Mouse (Mus musculus): ENCODE results near the gene Ubqln4. TPM values are rescaled to one million over a fixed set of nuclear protein-coding genes. Genes with fewer than 3 reads are reported as not detected.

Ubqln4 gene
- total and polyA plus RNA-seq, 3 experiments: 43.6 to 171 (median 83.0) TPM

DNA sequence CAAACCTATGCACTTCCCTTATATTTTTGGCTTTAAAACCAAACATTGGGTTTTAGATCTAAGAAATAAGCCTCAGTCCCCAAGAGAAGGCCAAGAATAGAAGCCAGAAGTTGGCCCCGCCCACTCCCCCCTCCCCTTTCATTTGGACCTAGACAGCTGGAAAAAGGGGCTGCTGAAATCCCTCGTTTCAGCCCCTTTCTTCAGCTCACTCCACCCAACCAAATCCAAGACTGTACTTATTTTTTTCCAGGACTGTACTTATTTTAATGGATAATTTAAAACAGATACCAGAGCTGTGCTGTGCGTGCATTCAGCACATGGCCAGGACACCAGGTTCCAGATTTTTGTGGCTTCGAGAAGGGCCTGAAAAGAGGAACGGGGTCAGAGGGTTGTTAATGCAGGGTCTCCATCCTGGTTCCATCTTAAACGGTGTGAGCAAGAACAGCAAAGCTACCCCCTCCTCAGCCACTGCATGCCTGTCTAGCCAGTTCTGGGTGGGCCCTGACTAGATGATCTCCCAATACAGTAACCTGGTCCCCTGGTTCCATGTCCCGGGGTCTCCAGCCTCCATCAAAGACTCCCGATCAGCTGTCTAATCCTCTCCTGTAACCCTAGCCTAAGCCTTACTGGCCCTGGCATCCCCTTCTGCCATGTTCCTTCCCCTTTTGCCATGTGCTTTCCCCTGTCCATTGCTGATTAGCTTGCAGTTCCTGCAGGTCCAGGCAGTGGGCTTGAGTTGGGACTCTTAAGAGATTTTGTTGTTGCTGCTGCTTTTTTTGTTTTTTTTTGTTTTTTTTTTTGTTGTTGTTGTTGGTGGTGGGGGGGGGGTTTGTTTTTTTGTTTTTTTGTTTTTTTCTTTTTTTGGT lies 49.4 kb upstream of the Ubqln4 start (continued):
- TF ChIP-seq TAL1 (IDR thresholded peaks at IDR 0.05; ENCODE audit: low read length): peak; percentile 69

DNA sequence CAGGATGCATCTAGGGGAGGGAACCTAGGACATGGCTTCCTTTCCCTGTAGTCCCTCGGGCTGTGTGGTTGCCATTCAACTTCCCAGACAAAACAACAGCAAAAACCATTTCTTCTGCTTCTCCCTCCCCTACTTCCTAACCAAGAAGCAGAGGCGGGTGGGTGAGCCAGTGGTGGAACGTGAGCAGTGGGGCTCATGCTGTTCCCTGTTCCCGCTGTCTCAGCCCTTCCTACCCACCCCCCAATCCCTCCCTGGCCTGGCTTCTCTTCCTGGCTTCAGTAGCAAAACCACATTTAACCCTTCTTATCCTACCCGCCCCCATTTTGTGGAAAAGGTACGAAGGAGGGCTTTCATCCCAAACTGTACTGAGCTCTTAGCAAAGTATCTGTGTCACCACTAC lies 48.5 kb upstream of the Ubqln4 start:
- H3K9me3 ChIP-seq (replicated peaks; ENCODE audit: insufficient read depth, low read length): no peaks in the 10 kb centered on the region
- H3K79me2 ChIP-seq (ENCODE audit: control insufficient read depth, insufficient read depth, low read length, poor library complexity): peaks cover 27% of the 10 kb centered on the region
- no peak overlapping the region for H3K27ac ChIP-seq (ENCODE audit: control insufficient read depth, low read depth, low read length)
- H3K36me3 ChIP-seq (ENCODE audit: control insufficient read depth in 1 of 2, insufficient read depth in 2 of 2, low read length in 2 of 2): peaks cover 0 to 36% of the 10 kb centered on the region in 2 experiments; a peak in 2 of 4 replicates
- no peaks in the 10 kb centered on the region for H3K27me3 ChIP-seq (ENCODE audit: control insufficient read depth in 1 of 2, insufficient read depth in 2 of 2, low read length in 2 of 2)
- no peak overlapping the region for H3K9ac ChIP-seq (ENCODE audit: control insufficient read depth, low read depth, low read length, poor library complexity, severe bottlenecking)
- H3K4me1 ChIP-seq (ENCODE audit: control insufficient read depth in 1 of 2, insufficient read depth in 2 of 2, low read length in 2 of 2): peaks cover 9 to 51% of the 10 kb centered on the region in 2 experiments
- no peak for DNase-seq (ENCODE audit: low read depth, low spot score)
- TF ChIP-seq USF1 (IDR thresholded peaks at IDR 0.05; ENCODE audit: low read depth, low read length) (no peak), TBP (IDR thresholded peaks at IDR 0.05; ENCODE audit: low read depth, low read length) (no peak), MAX (IDR thresholded peaks at IDR 0.05; ENCODE audit: low read length) (no peak), CHD2 (IDR thresholded peaks at IDR 0.05; ENCODE audit: low read length) (no peak), BHLHE40 (IDR thresholded peaks at IDR 0.05; ENCODE audit: borderline replicate concordance, low read depth, low read length) (no peak), RCOR1 (IDR thresholded peaks at IDR 0.05; ENCODE audit: low read depth, low read length) (no peak), KAT2A (conservative IDR thresholded peaks at IDR 0.05; ENCODE audit: low read depth, low read length) (no peak), JUND (IDR thresholded peaks at IDR 0.05; ENCODE audit: low read depth, low read length) (no peak), SMC3 (IDR thresholded peaks at IDR 0.05; ENCODE audit: low read depth, low read length) (no peak), NRF1 (IDR thresholded peaks at IDR 0.05; ENCODE audit: insufficient read depth, low read depth, low read length, poor library complexity, severe bottlenecking) (no peak), GATA1 (IDR thresholded peaks at IDR 0.05; ENCODE audit: low read depth, low read length) (no peak), POLR2AphosphoS5 (IDR thresholded peaks at IDR 0.05; ENCODE audit: borderline replicate concordance, low read depth, low read length) (no peak), ZNF384 (IDR thresholded peaks at IDR 0.05; ENCODE audit: low read depth, low read length) (no peak), UBTF (IDR thresholded peaks at IDR 0.05; ENCODE audit: borderline replicate concordance, insufficient read depth, low read depth, low read length) (no peak)
- H3K4me3 ChIP-seq (ENCODE audit: control insufficient read depth in 1 of 2, insufficient read depth in 1 of 2, low read depth in 2 of 2, low read length in 2 of 2): no peak overlapping the region

- no peak for DNase-seq (ENCODE audit: low read depth, low spot score)
- Histone ChIP-seq H3K36me3 (ENCODE audit: control insufficient read depth in 1 of 2, insufficient read depth in 2 of 2, low read length in 2 of 2) (peaks cover 0 to 37% of the 10 kb centered on the region in 2 experiments; a peak in 2 of 4 replicates), H3K4me3 (ENCODE audit: control insufficient read depth in 1 of 2, insufficient read depth in 1 of 2, low read depth in 2 of 2, low read length in 2 of 2) (no peak overlapping the region), H3K27me3 (ENCODE audit: control insufficient read depth in 1 of 2, insufficient read depth in 2 of 2, low read length in 2 of 2) (no peaks in the 10 kb centered on the region), H3K27ac (ENCODE audit: control insufficient read depth, low read depth, low read length) (no peak overlapping the region), H3K4me1 (ENCODE audit: control insufficient read depth in 1 of 2, insufficient read depth in 2 of 2, low read length in 2 of 2) (peaks cover 11 to 50% of the 10 kb centered on the region in 2 experiments), H3K79me2 (ENCODE audit: control insufficient read depth, insufficient read depth, low read length, poor library complexity) (peaks cover 23% of the 10 kb centered on the region), H3K9ac (ENCODE audit: control insufficient read depth, low read depth, low read length, poor library complexity, severe bottlenecking) (no peak overlapping the region), H3K9me3 (replicated peaks; ENCODE audit: insufficient read depth, low read length) (no peaks in the 10 kb centered on the region)
- no peak for TF ChIP-seq POLR2AphosphoS5 (IDR thresholded peaks at IDR 0.05; ENCODE audit: borderline replicate concordance, low read depth, low read length)
- no peak for TF ChIP-seq ZKSCAN1 (IDR thresholded peaks at IDR 0.05; ENCODE audit: low read depth, low read length)
- TF ChIP-seq MAZ (IDR thresholded peaks at IDR 0.05; ENCODE audit: low read depth, low read length): no peak
- TF ChIP-seq JUND (IDR thresholded peaks at IDR 0.05; ENCODE audit: low read depth, low read length): no peak
- no peak for TF ChIP-seq USF1 (IDR thresholded peaks at IDR 0.05; ENCODE audit: low read depth, low read length)
- no peak for TF ChIP-seq MEF2A (IDR thresholded peaks at IDR 0.05; ENCODE audit: extremely low read depth, insufficient replicate concordance, low read depth, low read length, poor library complexity, severe bottlenecking)
- no peak for TF ChIP-seq EP300 (IDR thresholded peaks at IDR 0.05; ENCODE audit: low read depth in 1 of 2, low read length in 2 of 2)
- TF ChIP-seq MYC (IDR thresholded peaks at IDR 0.05; ENCODE audit: low read depth, low read length): no peak
Measured at GRCm38 (mm10) chr3:88505765-88506164, 47.8 kb upstream of the Ubqln4 start.

Data from MEL (cell line).